Mouse (Mus musculus) bone marrow, adult 2 months (tissue): ENCODE measurements at regions not wholly inside any gene's neighbourhood (a gene's known extent, or its start where the extent isn't known, plus 50 kb on each side); places are given as distances from the start of the nearest gene placed in this dataset.

Source experiments
- CTCF ChIP-seq: fragments of 200-500 bp; IDR thresholded peaks from 2 replicates; pipeline ENCODE4 v1.5.1; 2011; ENCODE audit warnings: low read length, control low read depth; ENCODE audit not compliant: control insufficient read depth, insufficient read depth
- POLR2A ChIP-seq: fragments of 200-500 bp; IDR thresholded peaks from 2 replicates; pipeline ENCODE4 v1.6.1; 2011; ENCODE audit warnings: low read depth, mild to moderate bottlenecking, control low read depth, low read length, borderline replicate concordance; ENCODE audit not compliant: control insufficient read depth

DNA sequence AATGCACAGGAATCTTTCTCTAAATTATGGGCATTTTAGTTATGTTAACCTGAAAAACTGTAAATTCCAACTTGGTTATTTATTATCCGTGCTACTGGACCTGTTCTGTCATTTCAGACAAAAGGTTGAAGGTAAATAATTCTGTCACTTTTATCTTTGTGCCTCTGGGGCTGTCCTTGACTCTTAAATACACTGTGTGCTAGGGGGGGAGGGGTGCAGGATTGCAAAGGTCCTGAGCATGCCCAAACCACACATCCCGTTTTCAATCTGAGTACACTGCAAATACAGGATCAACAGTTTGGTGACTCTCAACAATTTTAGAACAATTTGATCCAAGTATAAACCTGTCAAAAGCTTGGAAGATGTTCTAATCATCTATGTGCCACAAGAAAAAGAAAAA, 227.4 kb upstream of the Pabpc6 start:
- no peak for TF ChIP-seq CTCF
- no peak for TF ChIP-seq POLR2A
